In the genomic region with DNA sequence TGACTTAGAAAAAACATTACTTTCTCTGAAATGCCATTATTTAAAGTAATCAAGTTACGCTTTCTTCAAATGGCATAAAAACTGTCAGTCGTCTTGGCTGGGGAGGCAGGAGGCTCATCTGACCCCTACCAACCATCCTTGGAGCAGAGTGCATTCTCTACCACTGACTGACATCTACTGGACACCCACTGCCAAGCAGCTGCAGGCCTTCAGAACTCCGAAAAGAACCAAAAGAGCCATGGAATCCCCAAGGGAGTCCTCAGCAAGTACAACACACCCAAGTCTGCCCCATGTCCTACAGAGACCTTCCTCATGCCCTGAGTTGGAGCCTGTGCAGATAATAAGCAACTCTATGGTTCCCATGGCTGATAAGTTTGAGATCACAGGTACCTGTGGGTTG, we compare ENCODE assay signal across 21 mouse cellular contexts. TPM values are rescaled to one million over a fixed set of nuclear protein-coding genes. Genes with fewer than 3 reads are reported as not detected.
A peak's percentile ranks its signal among the peaks of the same experiment; 100 is the strongest.
DNase-seq lines count a peak whose midpoint lies in the region; ATAC-seq and TF ChIP-seq lines count a peak whose summit lies in the region.
"Had no signal": no experiment of that assay in that cellular context is flagged by ENCODE, and none has a peak within 500 bp of the region (broad histone marks: within the 10 kb centered on the region; RNA-seq: fewer than 3 reads in every experiment).

No protein-coding gene starts in this region.

- DNase-seq in kidney, adult 2 months, result peak; percentile 21
- no peak for DNase-seq in liver, postnatal 0 days
- DNase-seq in liver (no peak), Patski (ENCODE audit: low read depth, low spot score) (no peak)
- DNase-seq: adrenal gland, postnatal 14 days; cerebellum, adult 11-12 months; cerebellum, postnatal 25 days; gastrocnemius, adult 2 months; lung, postnatal 14 days; thymus, adult 18-20 months had no signal

- POLR2A ChIA-PET in Patski (lab: Charles Lee), result no interaction called here

- no peak overlapping the region for H3K4me3 ChIP-seq in kidney, adult 2 months (ENCODE audit: insufficient read depth, low read depth, low read length)
- no peak overlapping the region for H3K4me3 ChIP-seq in kidney, embryonic 14.5 days (ENCODE audit: low read length)
- H3K4me3 ChIP-seq in liver, postnatal 0 days (ENCODE audit: low read depth, low read length), result no peak overlapping the region
- H3K4me3 ChIP-seq in forebrain, embryonic 16.5 days (replicated peaks; ENCODE audit: low read length), result no peak overlapping the region
- H3K4me3 ChIP-seq: forebrain, embryonic 15.5 days; gastrocnemius, adult 2 months; hindbrain, embryonic 15.5 days; limb, embryonic 10.5 days; megakaryocyte, embryonic 14.5 days; midbrain, embryonic 15.5 days had no signal

- WGBS in kidney, adult 2 months, result 48% methylated on average over 3 of the region's 3 CpGs
- 58% methylated on average over 3 of the region's 3 CpGs for WGBS in kidney, embryonic 14.5 days
- 63% methylated on average over 3 of the region's 3 CpGs for WGBS in liver, postnatal 0 days (ENCODE audit: insufficient replicate concordance)
- 91% methylated on average over 3 of the region's 3 CpGs for WGBS in forebrain, embryonic 16.5 days

- CTCF ChIA-PET in Patski (lab: Charles Lee), result no interaction called here

- no peak overlapping the region for H3K27ac ChIP-seq in kidney, adult 2 months (ENCODE audit: insufficient read depth, low read depth, low read length)
- no peak overlapping the region for H3K27ac ChIP-seq in kidney, embryonic 14.5 days (ENCODE audit: low read depth, low read length)
- H3K27ac ChIP-seq in liver, postnatal 0 days (ENCODE audit: low read depth), result no peak overlapping the region
- H3K27ac ChIP-seq in forebrain, embryonic 16.5 days (ENCODE audit: low read length), result no peak overlapping the region
- H3K27ac ChIP-seq: forebrain, embryonic 15.5 days; gastrocnemius, adult 2 months; hindbrain, embryonic 15.5 days; limb, embryonic 10.5 days; liver, embryonic 14.5 days; midbrain, embryonic 15.5 days had no signal

- in situ Hi-C loops in Patski (cut with MboI; ENCODE audit: low pct_unique_long_range_greater_than_20kb), result no loop called here

- no peak for TF ChIP-seq POLR2A in kidney, adult 2 months (IDR thresholded peaks at IDR 0.05; ENCODE audit: low read depth, low read length)

- ATAC-seq in kidney, embryonic 14.5 days (ENCODE audit: low FRiP score, low TSS enrichment), result no peak
- no peak for ATAC-seq in liver, postnatal 0 days
- no peak for ATAC-seq in Patski
- ATAC-seq in forebrain, embryonic 16.5 days, result no peak
- no peak for ATAC-seq in monocyte, adult 5-6 weeks (replicated peaks; ENCODE audit: insufficient number of reproducible peaks, low FRiP score, low TSS enrichment, poor library complexity, severe bottlenecking)
- ATAC-seq: CD4-positive, CD25-positive, alpha-beta regulatory T cell, adult 4 months; forebrain, embryonic 15.5 days; midbrain, embryonic 15.5 days had no signal

- no peak overlapping the region for H3K4me2 ChIP-seq in kidney, embryonic 14.5 days (replicated peaks; ENCODE audit: low read depth, low read length)
- no peak overlapping the region for H3K4me2 ChIP-seq in liver, postnatal 0 days (ENCODE audit: low read depth, low read length)
- no peak overlapping the region for H3K4me2 ChIP-seq in forebrain, embryonic 16.5 days (ENCODE audit: low read length)
- H3K4me2 ChIP-seq: forebrain, embryonic 15.5 days; heart, embryonic 11.5 days; hindbrain, embryonic 15.5 days; midbrain, embryonic 15.5 days had no signal

- H3K9me3 ChIP-seq in kidney, embryonic 14.5 days (ENCODE audit: control insufficient read depth, low read length), result no peaks in the 10 kb centered on the region
- H3K9me3 ChIP-seq in liver, postnatal 0 days (ENCODE audit: low read length), result no peaks in the 10 kb centered on the region
- no peaks in the 10 kb centered on the region for H3K9me3 ChIP-seq in forebrain, embryonic 16.5 days (ENCODE audit: control insufficient read depth, low read length)
- H3K9me3 ChIP-seq: forebrain, embryonic 15.5 days; hindbrain, embryonic 15.5 days; limb, embryonic 10.5 days; megakaryocyte, embryonic 14.5 days; midbrain, embryonic 15.5 days had no signal

- no peaks in the 10 kb centered on the region for H3K36me3 ChIP-seq in kidney, adult 2 months (ENCODE audit: control insufficient read depth, insufficient read depth, low read length)
- no peaks in the 10 kb centered on the region for H3K36me3 ChIP-seq in kidney, embryonic 14.5 days (ENCODE audit: control insufficient read depth, insufficient read depth, low read length)
- no peaks in the 10 kb centered on the region for H3K36me3 ChIP-seq in liver, postnatal 0 days (replicated peaks; ENCODE audit: insufficient read depth, low read length)
- H3K36me3 ChIP-seq in forebrain, embryonic 16.5 days (ENCODE audit: control insufficient read depth, insufficient read depth), result no peaks in the 10 kb centered on the region
- H3K36me3 ChIP-seq: forebrain, embryonic 15.5 days; hindbrain, embryonic 15.5 days; limb, embryonic 10.5 days; midbrain, embryonic 15.5 days had no signal

- H3K27me3 ChIP-seq in kidney, adult 2 months (replicated peaks; ENCODE audit: control insufficient read depth, insufficient read depth, low read length), result no peaks in the 10 kb centered on the region
- H3K27me3 ChIP-seq in kidney, embryonic 14.5 days (ENCODE audit: control insufficient read depth, insufficient read depth, low read length), result no peaks in the 10 kb centered on the region
- H3K27me3 ChIP-seq in liver, postnatal 0 days (ENCODE audit: insufficient read depth, low read length), result no peaks in the 10 kb centered on the region
- peaks cover 4% of the 10 kb centered on the region for H3K27me3 ChIP-seq in Patski
- H3K27me3 ChIP-seq in forebrain, embryonic 16.5 days (replicated peaks; ENCODE audit: control insufficient read depth, insufficient read depth, low read length), result no peaks in the 10 kb centered on the region
- H3K27me3 ChIP-seq: forebrain, embryonic 15.5 days; hindbrain, embryonic 15.5 days; megakaryocyte, embryonic 14.5 days; midbrain, embryonic 15.5 days had no signal

- H3K9ac ChIP-seq in kidney, embryonic 14.5 days (ENCODE audit: low read depth, low read length), result no peak overlapping the region
- H3K9ac ChIP-seq in liver, postnatal 0 days (replicated peaks), result no peak overlapping the region
- no peak overlapping the region for H3K9ac ChIP-seq in forebrain, embryonic 16.5 days (replicated peaks; ENCODE audit: low read depth, low read length)
- H3K9ac ChIP-seq: forebrain, embryonic 15.5 days; hindbrain, embryonic 15.5 days; liver, embryonic 14.5 days; midbrain, embryonic 15.5 days had no signal

- H3K4me1 ChIP-seq in kidney, adult 2 months (ENCODE audit: control insufficient read depth, insufficient read depth, low read length), result no peaks in the 10 kb centered on the region
- H3K4me1 ChIP-seq in kidney, embryonic 14.5 days (ENCODE audit: control insufficient read depth, insufficient read depth, low read length), result no peaks in the 10 kb centered on the region
- H3K4me1 ChIP-seq in liver, postnatal 0 days (ENCODE audit: insufficient read depth), result no peaks in the 10 kb centered on the region
- no peaks in the 10 kb centered on the region for H3K4me1 ChIP-seq in forebrain, embryonic 16.5 days (replicated peaks; ENCODE audit: control insufficient read depth, insufficient read depth, low read length)
- H3K4me1 ChIP-seq: forebrain, embryonic 15.5 days; hindbrain, embryonic 15.5 days; limb, embryonic 10.5 days; midbrain, embryonic 15.5 days had no signal

- TF ChIP-seq EP300 in liver, postnatal 0 days (IDR thresholded peaks at IDR 0.05; ENCODE audit: low read depth), result no peak

- peak; percentile 53 for TF ChIP-seq CTCF in kidney, adult 2 months (conservative IDR thresholded peaks at IDR 0.05; ENCODE audit: insufficient read depth, insufficient read length, low read depth, low read length)
- TF ChIP-seq CTCF in liver, postnatal 0 days (IDR thresholded peaks at IDR 0.05; ENCODE audit: low read depth), result peak; percentile 25; the same call in 1 of the 2 replicates
- peak; percentile 42 for TF ChIP-seq CTCF in Patski (IDR thresholded peaks at IDR 0.05)

RNA-seq across cellular contexts. Expression of gene Esd, which starts 8.6 kb away (rescaled TPM):
- 315 and 394 TPM in 2 replicates for polyA plus RNA-seq in kidney, adult 2 months (2012; rRNA removed)
- polyA plus RNA-seq in kidney, embryonic 14.5 days (2014; fragmentation: Nextera tagmentation; extraction: Ambion mirVana), result 433 and 467 TPM in 2 replicates
- polyA plus RNA-seq in liver, postnatal 0 days (2015; fragmentation: Nextera tagmentation; extraction: Ambion mirVana), result 270 and 275 TPM in 2 replicates
- 242 TPM for polyA plus RNA-seq in Patski (2021)
- 251 and 261 TPM in 2 replicates for polyA plus RNA-seq in forebrain, embryonic 16.5 days (2015; fragmentation: Nextera tagmentation; extraction: Ambion mirVana)
- total RNA-seq in monocyte, adult 5-6 weeks (2017), result 193 to 214 TPM (median 207 TPM) in 3 replicates
